Comparison of ENCODE assay signal across 8 mouse cellular contexts in the genomic region with DNA sequence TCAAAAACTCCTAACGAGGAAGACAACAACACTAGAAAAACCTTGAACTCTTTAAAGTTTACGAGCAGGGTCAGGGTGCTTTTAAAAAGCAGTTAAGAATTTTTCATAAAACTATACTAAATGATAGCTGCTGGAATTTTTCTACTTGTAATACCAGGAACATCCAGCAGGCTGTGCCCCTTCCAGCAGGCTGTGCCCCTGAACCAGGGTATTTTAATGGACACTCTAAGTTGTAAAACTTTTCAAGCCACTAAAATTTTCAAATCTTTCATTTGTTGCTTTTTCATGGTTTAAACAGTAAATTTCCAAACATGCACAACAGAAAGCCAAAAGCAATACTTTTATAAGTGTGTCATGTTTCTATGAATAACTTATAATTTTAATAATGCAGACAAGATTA.
A peak's percentile ranks its signal among the peaks of the same experiment; 100 is the strongest.
DNase-seq lines count a peak whose midpoint lies in the region; ATAC-seq and TF ChIP-seq lines count a peak whose summit lies in the region.

No protein-coding gene starts in this region.

- no peak for ATAC-seq in heart, embryonic 11.5 days (replicated peaks; ENCODE audit: insufficient number of reproducible peaks, low FRiP score, low TSS enrichment)
- no peak for ATAC-seq in neural tube, embryonic 15.5 days (ENCODE audit: low FRiP score)
- no peak for ATAC-seq in intestine, embryonic 15.5 days

- no peak overlapping the region for H3K4me3 ChIP-seq in heart, embryonic 11.5 days (ENCODE audit: low read depth, low read length)
- H3K4me3 ChIP-seq in bone marrow macrophage, adult 2 months (ENCODE audit: insufficient read depth, low read length): no peak overlapping the region
- H3K4me3 ChIP-seq in neural tube, embryonic 15.5 days (replicated peaks): no peak overlapping the region
- H3K4me3 ChIP-seq in intestine, embryonic 15.5 days (replicated peaks): no peak overlapping the region

- no peak overlapping the region for H3K27ac ChIP-seq in heart, embryonic 11.5 days (ENCODE audit: low read depth, low read length)
- H3K27ac ChIP-seq in bone marrow macrophage, adult 2 months (ENCODE audit: insufficient read depth, low read depth, low read length): no peak overlapping the region
- no peak overlapping the region for H3K27ac ChIP-seq in neural tube, embryonic 15.5 days (replicated peaks)
- no peak overlapping the region for H3K27ac ChIP-seq in intestine, embryonic 15.5 days

- H3K4me1 ChIP-seq in heart, embryonic 11.5 days (ENCODE audit: control insufficient read depth, insufficient read depth, low read length): no peaks in the 10 kb centered on the region
- H3K4me1 ChIP-seq in bone marrow macrophage, adult 2 months (ENCODE audit: control insufficient read depth, insufficient read depth, low read length): peaks cover 4% of the 10 kb centered on the region
- 0 out of 2 replicates have a peak, but pooled peaks cover 4% of the 10 kb centered on the region for H3K4me1 ChIP-seq in neural tube, embryonic 15.5 days
- H3K4me1 ChIP-seq in intestine, embryonic 15.5 days (replicated peaks): 0 out of 2 replicates have a peak, but pooled peaks cover 3% of the 10 kb centered on the region

- peak; percentile 61 for DNase-seq in heart, adult 11 months
- peak; percentile 25 for DNase-seq in right cerebral cortex, postnatal 14 days
- DNase-seq in right cerebral cortex, adult 18-20 months: no peak
- peak; percentile 49 for DNase-seq in lung, postnatal 36 days

- TF ChIP-seq CTCF in bone marrow macrophage, adult 2 months (IDR thresholded peaks at IDR 0.05; ENCODE audit: low read depth, low read length): peak; percentile 51

- no peaks in the 10 kb centered on the region for H3K9me3 ChIP-seq in heart, embryonic 11.5 days (replicated peaks; ENCODE audit: control insufficient read depth, low read length)
- H3K9me3 ChIP-seq in neural tube, embryonic 15.5 days (replicated peaks): no peaks in the 10 kb centered on the region
- H3K9me3 ChIP-seq in intestine, embryonic 15.5 days: no peaks in the 10 kb centered on the region

- no peak for TF ChIP-seq POLR2A in bone marrow macrophage, adult 2 months (IDR thresholded peaks at IDR 0.05; ENCODE audit: borderline replicate concordance, low read depth, low read length)

- H3K9ac ChIP-seq in heart, embryonic 11.5 days (ENCODE audit: low read depth, low read length): no peak overlapping the region
- no peak overlapping the region for H3K9ac ChIP-seq in neural tube, embryonic 15.5 days (replicated peaks)
- no peak overlapping the region for H3K9ac ChIP-seq in intestine, embryonic 15.5 days

- WGBS in heart, embryonic 11.5 days (ENCODE audit: insufficient replicate concordance): 55% methylated on average over 2 of the region's 2 CpGs
- WGBS in neural tube, embryonic 15.5 days: 66% methylated on average over 2 of the region's 2 CpGs
- 74% methylated on average over 2 of the region's 2 CpGs for WGBS in intestine, embryonic 15.5 days

- H3K36me3 ChIP-seq in heart, embryonic 11.5 days (ENCODE audit: control insufficient read depth, insufficient read depth, low read length): no peaks in the 10 kb centered on the region
- no peaks in the 10 kb centered on the region for H3K36me3 ChIP-seq in neural tube, embryonic 15.5 days
- no peaks in the 10 kb centered on the region for H3K36me3 ChIP-seq in intestine, embryonic 15.5 days

- no peak overlapping the region for H3K4me2 ChIP-seq in heart, embryonic 11.5 days
- no peak overlapping the region for H3K4me2 ChIP-seq in neural tube, embryonic 15.5 days
- H3K4me2 ChIP-seq in intestine, embryonic 15.5 days (replicated peaks): no peak overlapping the region

- no peaks in the 10 kb centered on the region for H3K27me3 ChIP-seq in heart, embryonic 11.5 days (ENCODE audit: control insufficient read depth, insufficient read depth, low read length)
- H3K27me3 ChIP-seq in neural tube, embryonic 15.5 days (replicated peaks): no peaks in the 10 kb centered on the region
- H3K27me3 ChIP-seq in intestine, embryonic 15.5 days (replicated peaks): no peaks in the 10 kb centered on the region
